Mouse (Mus musculus) testis, postnatal 14 days (tissue): ENCODE measurements at regions not wholly inside any gene's neighbourhood (a gene's known extent, or its start where the extent isn't known, plus 50 kb on each side); places are given as distances from the start of the nearest gene placed in this dataset.

Experiments used
- DNase-seq: peaks from one replicate; pipeline ENCODE4 v3.0.0; 2021; ENCODE audit warnings: low spot score

GRCm38 (mm10) chr3:21524426-21524937 is 552.0 kb upstream of the Tbl1xr1 start:
- peak; percentile 6 for DNase-seq

DNA sequence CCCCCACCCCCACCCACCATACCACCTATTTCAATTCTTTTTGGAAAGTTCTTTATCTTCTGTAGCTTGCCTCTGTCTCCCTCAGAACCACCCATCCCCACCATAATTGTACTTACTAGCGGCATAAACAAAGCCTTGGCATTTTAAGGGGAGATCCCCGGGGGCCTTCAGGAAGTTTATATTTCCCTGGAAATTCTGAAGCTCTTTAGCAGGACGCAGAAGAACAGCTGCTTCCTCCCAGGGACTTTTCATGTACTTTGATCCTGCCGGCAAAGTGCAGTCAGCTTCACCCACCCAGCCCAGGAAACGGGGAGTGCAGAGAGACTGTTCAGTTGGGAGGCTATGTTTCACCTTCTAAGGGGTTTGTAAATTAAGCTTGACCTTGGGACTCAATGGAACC is 545.6 kb upstream of the Tbl1xr1 start:
- no peak for DNase-seq

GRCm38 (mm10) chr3:21539138-21539537 is 537.3 kb upstream of the Tbl1xr1 start:
- no peak for DNase-seq

DNA sequence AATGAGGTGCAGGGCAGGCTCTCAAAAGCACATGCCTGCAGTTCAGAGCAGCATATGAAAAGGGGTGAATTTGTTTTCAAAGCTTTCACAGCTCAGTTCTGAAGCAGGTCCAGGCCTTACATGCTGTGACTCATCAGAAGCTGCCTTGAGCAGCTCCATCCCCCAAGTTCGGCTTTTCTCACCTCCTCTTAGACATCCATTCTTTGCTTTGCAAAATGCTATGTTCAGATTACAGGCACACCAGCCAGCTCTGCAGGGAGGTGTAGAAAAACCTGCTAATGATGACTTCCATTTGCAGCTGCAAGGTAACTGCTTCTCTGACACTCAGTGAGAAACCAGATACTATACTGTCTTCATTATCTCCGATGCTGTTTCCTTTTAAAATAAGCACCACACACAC is 532.0 kb upstream of the Tbl1xr1 start:
- no peak for DNase-seq

GRCm38 (mm10) chr3:21545156-21545893 is 531.1 kb upstream of the Tbl1xr1 start:
- no peak for DNase-seq

DNA sequence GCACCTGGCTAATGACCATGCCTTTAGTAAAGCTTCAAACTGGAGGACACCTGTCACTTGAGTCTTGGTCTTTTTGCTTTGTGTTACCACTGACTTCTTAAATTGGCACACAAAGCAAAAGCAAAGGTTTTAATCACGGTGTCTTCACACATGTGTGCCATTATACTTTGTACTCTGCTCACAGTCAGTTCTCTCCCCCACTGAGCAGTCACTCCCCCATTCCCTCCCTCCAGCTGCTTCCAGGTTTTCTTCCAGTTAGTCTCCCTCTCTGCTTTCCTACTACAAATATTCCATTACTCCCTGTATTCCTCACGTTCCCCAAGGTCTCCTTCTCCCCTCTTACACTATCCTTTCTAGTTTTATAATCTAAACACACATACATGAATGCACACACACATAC is 530.0 kb upstream of the Tbl1xr1 start:
- DNase-seq = no peak

GRCm38 (mm10) chr3:21549671-21550070 is 526.8 kb upstream of the Tbl1xr1 start:
- no peak for DNase-seq

DNA sequence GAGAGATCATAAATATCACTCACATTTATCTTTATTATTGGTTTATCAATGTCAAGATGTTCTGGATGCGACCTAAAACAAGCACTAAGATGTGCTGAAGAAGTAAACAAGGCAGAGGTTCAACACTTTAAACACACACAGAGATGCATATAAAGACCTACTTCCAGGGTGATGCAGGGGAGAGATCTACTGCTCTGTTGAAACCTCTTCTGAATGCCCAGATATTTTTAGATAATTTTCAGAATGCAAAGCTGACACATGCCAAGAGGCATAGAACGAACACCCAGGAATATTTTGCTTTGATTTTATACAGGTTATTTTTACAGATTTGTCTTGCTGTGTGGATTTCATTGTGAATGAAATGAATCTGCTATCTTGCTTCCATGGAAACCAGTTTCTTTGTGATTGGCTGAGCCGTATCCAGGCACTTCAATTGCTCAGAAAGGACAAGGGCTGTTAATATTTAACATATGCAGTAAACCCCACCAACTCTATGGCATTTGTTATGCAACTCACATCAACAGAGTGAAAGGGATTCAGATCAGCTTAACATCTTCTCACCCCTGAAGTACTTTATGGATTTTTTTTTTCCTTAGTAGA is 523.2 kb upstream of the Tbl1xr1 start:
- DNase-seq = no peak

- DNase-seq = no peak
These were observed 522.6 kb upstream of the Tbl1xr1 start for GRCm38 (mm10) chr3:21553859-21554258.

GRCm38 (mm10) chr3:21557963-21558441 is 518.5 kb upstream of the Tbl1xr1 start:
- peak; percentile 24 for DNase-seq

GRCm38 (mm10) chr3:21562771-21563312 is 513.6 kb upstream of the Tbl1xr1 start:
- no peak for DNase-seq

GRCm38 (mm10) chr3:21563454-21563853 is 513.0 kb upstream of the Tbl1xr1 start:
- DNase-seq = peak; percentile 28

- DNase-seq = peak; percentile 14
These were observed 512.2 kb upstream of the Tbl1xr1 start for GRCm38 (mm10) chr3:21564211-21564781.

DNA sequence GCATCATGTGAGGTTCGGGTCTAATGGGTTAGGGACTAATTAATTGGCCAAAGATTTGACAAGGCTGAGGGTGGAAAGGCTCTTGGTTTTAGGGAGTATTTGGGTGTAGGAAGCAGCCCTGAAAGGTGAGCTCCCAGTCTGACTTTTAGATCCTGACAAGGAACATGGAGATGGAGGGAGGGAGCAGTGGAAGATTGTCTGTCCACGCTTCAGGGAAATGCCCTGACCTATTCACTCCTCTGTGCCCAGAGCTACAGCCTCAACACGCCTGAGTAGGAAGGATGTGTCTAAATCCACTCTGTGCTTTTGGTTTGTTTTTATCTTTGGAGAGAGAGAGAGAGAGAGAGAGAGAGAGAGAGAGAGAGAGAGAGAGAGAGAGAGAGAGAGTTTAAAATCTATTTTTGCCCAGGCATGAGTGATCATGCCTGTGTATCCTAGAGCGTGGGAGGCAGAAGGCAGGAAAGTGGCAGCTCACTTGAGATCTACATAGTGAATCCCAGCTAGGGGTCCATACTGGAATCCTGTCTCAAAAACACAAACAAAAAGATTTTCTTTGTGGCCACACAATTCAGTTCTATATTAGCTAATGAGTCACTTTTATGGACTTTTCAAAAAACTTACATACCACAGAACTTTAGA is 511.5 kb upstream of the Tbl1xr1 start:
- DNase-seq = no peak

- DNase-seq = no peak
These were observed 506.7 kb upstream of the Tbl1xr1 start for GRCm38 (mm10) chr3:21569721-21570120.

GRCm38 (mm10) chr3:21578635-21579034 is 497.8 kb upstream of the Tbl1xr1 start:
- no peak for DNase-seq

DNA sequence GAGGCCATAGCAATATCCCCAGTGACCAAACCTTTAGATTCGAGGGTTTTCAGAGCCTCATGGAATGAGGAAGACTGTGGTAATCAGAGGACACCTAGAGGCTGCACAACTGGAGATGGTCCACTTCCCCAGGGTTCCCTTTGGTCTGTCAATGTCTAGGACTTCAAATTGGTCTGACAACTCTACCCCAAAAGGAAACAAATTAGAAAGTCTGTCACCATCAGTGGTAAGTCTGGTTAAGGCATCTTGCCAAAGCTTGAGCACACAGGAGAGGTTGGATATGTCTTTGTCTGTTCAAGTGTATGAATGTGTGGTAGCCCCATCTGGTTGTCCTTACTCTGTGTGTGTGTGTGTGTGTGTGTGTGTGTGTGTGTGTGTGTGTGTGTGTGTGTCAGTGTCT is 494.3 kb upstream of the Tbl1xr1 start:
- no peak for DNase-seq

DNA sequence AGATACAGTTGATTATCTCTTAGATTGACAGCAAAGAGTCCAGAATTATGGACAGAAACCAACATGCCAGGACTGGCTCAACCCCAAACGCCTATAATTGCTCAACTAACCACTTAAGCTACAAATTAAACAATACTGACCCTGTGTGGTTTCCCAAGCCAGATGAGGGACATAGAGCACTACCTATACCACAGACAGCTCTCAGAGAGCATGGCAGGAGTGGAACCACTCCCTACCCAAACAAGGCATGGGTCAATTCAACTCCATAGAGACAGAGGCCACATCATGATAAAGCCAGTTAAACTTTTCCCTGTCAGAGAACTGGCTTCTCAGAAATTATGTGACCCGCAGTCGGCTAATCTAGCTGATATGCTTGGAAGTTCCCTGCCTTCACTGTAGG is 490.7 kb upstream of the Tbl1xr1 start:
- no peak for DNase-seq

- DNase-seq = no peak
These were observed 469.6 kb upstream of the Tbl1xr1 start for GRCm38 (mm10) chr3:21606846-21607245.

GRCm38 (mm10) chr3:21610231-21610630 is 466.2 kb upstream of the Tbl1xr1 start:
- DNase-seq = no peak

DNA sequence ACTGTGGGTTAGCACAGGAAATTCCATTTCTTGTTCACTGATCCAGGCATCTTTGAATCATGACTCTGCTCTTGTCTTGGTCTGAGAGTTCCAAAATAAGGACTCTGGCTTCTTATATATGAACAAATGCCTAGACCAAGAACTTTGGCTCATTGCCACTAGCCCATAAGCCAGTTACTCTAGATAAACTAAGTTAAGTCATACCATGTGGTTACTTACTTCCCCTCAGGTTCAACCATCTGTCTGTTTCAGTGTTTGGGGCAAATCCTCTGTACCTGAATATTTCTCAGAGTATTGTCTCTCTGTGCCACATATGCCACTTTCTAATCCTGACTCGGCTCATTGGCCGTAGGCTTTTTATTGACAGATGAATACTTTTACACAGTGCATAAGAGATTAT is 454.7 kb upstream of the Tbl1xr1 start:
- DNase-seq = no peak

DNA sequence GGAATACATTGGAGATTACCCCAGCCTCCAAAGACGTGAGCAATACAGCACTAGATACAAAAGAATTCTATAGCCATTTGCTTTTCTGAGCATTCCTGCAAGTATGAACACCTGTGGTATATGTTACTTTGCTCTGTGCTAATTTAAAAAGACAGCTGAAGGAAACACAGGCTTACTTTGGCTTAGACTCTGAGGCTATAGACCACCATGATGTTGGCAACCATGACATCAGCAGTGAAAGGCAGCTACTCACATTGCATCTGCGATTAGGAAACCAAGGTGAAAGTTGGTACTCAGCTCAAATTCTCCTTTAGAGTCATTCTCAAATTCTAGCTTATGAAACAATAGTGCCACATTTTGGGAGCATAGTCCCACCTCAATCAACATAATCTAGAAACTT is 451.4 kb upstream of the Tbl1xr1 start:
- no peak for DNase-seq
